Mouse (Mus musculus): Measurements from ENCODE around the gene Snrnp25. TPM values are rescaled to one million over a fixed set of nuclear protein-coding genes. Genes with fewer than 3 reads are reported as not detected.

Snrnp25 gene
- polyA plus RNA-seq, 1 experiment: 71.3 TPM

- TF ChIP-seq CTCF (IDR thresholded peaks at IDR 0.05; ENCODE audit: control insufficient read depth, insufficient read depth, low read length) (peak; percentile 97), POLR2A (IDR thresholded peaks at IDR 0.05; ENCODE audit: borderline replicate concordance, control insufficient read depth, low read depth, low read length) (no peak)
- peak overlapping the region; percentile 6; the same call in 1 of the 2 replicates for H3K27ac ChIP-seq (ENCODE audit: control insufficient read depth, insufficient read depth, low read depth, low read length, poor library complexity)
- 62% methylated on average over 5 of the region's 5 CpGs for WGBS
- no peak overlapping the region for H3K4me3 ChIP-seq (replicated peaks; ENCODE audit: control insufficient read depth, low read depth, low read length)
- H3K4me1 ChIP-seq (ENCODE audit: control insufficient read depth, insufficient read depth, low read length): peaks cover 3% of the 10 kb centered on the region
Measured at GRCm38 (mm10) chr11:32238093-32238860, 33.1 kb downstream of the Snrnp25 start.

- Histone ChIP-seq H3K27ac (ENCODE audit: control insufficient read depth, insufficient read depth, low read depth, low read length, poor library complexity) (peak overlapping the region; percentile 16; the same call in 1 of the 2 replicates), H3K4me3 (replicated peaks; ENCODE audit: control insufficient read depth, low read depth, low read length) (no peak overlapping the region), H3K4me1 (ENCODE audit: control insufficient read depth, insufficient read depth, low read length) (peaks cover 3% of the 10 kb centered on the region)
- TF ChIP-seq CTCF (IDR thresholded peaks at IDR 0.05; ENCODE audit: control insufficient read depth, insufficient read depth, low read length) (no peak), POLR2A (IDR thresholded peaks at IDR 0.05; ENCODE audit: borderline replicate concordance, control insufficient read depth, low read depth, low read length) (no peak)
Measured at GRCm38 (mm10) chr11:32241391-32241790, 36.2 kb downstream of the Snrnp25 start.

- no peak for TF ChIP-seq POLR2A (IDR thresholded peaks at IDR 0.05; ENCODE audit: borderline replicate concordance, control insufficient read depth, low read depth, low read length)
- TF ChIP-seq CTCF (IDR thresholded peaks at IDR 0.05; ENCODE audit: control insufficient read depth, insufficient read depth, low read length): no peak
- no peak overlapping the region for H3K4me3 ChIP-seq (replicated peaks; ENCODE audit: control insufficient read depth, low read depth, low read length)
- H3K4me1 ChIP-seq (ENCODE audit: control insufficient read depth, insufficient read depth, low read length): peaks cover 4% of the 10 kb centered on the region
Measured at GRCm38 (mm10) chr11:32242209-32242608, 37.0 kb downstream of the Snrnp25 start.

GRCm38 (mm10) chr11:32243205-32243955 lies 38.2 kb downstream of the Snrnp25 start:
- H3K27ac ChIP-seq (ENCODE audit: control insufficient read depth, insufficient read depth, low read depth, low read length, poor library complexity): peak overlapping the region; percentile 81
- peaks cover 5% of the 10 kb centered on the region for H3K4me1 ChIP-seq (ENCODE audit: control insufficient read depth, insufficient read depth, low read length)

More at GRCm38 (mm10) chr11:32242209-32242608, 37.0 kb downstream of the Snrnp25 start:
- WGBS: 90% methylated on average over 3 of the region's 3 CpGs
- H3K27ac ChIP-seq (ENCODE audit: control insufficient read depth, insufficient read depth, low read depth, low read length, poor library complexity): peak overlapping the region; percentile 44; the same call in 1 of the 2 replicates

GRCm38 (mm10) chr11:32244064-32244463 lies 38.8 kb downstream of the Snrnp25 start:
- Histone ChIP-seq H3K4me1 (ENCODE audit: control insufficient read depth, insufficient read depth, low read length) (peaks cover 6% of the 10 kb centered on the region), H3K27ac (ENCODE audit: control insufficient read depth, insufficient read depth, low read depth, low read length, poor library complexity) (peak overlapping the region; percentile 81), H3K4me3 (replicated peaks; ENCODE audit: control insufficient read depth, low read depth, low read length) (no peak overlapping the region)
- WGBS: 93% methylated on average over 3 of the region's 3 CpGs
- no peak for TF ChIP-seq CTCF (IDR thresholded peaks at IDR 0.05; ENCODE audit: control insufficient read depth, insufficient read depth, low read length)
- TF ChIP-seq POLR2A (IDR thresholded peaks at IDR 0.05; ENCODE audit: borderline replicate concordance, control insufficient read depth, low read depth, low read length): no peak

More at GRCm38 (mm10) chr11:32243205-32243955, 38.2 kb downstream of the Snrnp25 start:
- H3K4me3 ChIP-seq (replicated peaks; ENCODE audit: control insufficient read depth, low read depth, low read length): no peak overlapping the region
- WGBS: 85% methylated on average over 7 of the region's 7 CpGs
- TF ChIP-seq CTCF (IDR thresholded peaks at IDR 0.05; ENCODE audit: control insufficient read depth, insufficient read depth, low read length) (no peak), POLR2A (IDR thresholded peaks at IDR 0.05; ENCODE audit: borderline replicate concordance, control insufficient read depth, low read depth, low read length) (no peak)

- TF ChIP-seq CTCF (IDR thresholded peaks at IDR 0.05; ENCODE audit: control insufficient read depth, insufficient read depth, low read length): no peak
- TF ChIP-seq POLR2A (IDR thresholded peaks at IDR 0.05; ENCODE audit: borderline replicate concordance, control insufficient read depth, low read depth, low read length): no peak
- peak overlapping the region; percentile 81 for H3K27ac ChIP-seq (ENCODE audit: control insufficient read depth, insufficient read depth, low read depth, low read length, poor library complexity)
- peaks cover 6% of the 10 kb centered on the region for H3K4me1 ChIP-seq (ENCODE audit: control insufficient read depth, insufficient read depth, low read length)
- H3K4me3 ChIP-seq (replicated peaks; ENCODE audit: control insufficient read depth, low read depth, low read length): no peak overlapping the region
- whole genome bisulfite sequencing: 60% methylated on average over 1 of the region's 1 CpGs
Measured at GRCm38 (mm10) chr11:32244617-32245016, 39.4 kb downstream of the Snrnp25 start.

GRCm38 (mm10) chr11:32245614-32246013 lies 40.4 kb downstream of the Snrnp25 start:
- TF ChIP-seq CTCF (IDR thresholded peaks at IDR 0.05; ENCODE audit: control insufficient read depth, insufficient read depth, low read length) (no peak), POLR2A (IDR thresholded peaks at IDR 0.05; ENCODE audit: borderline replicate concordance, control insufficient read depth, low read depth, low read length) (no peak)
- Histone ChIP-seq H3K27ac (ENCODE audit: control insufficient read depth, insufficient read depth, low read depth, low read length, poor library complexity) (peak overlapping the region; percentile 81), H3K4me1 (ENCODE audit: control insufficient read depth, insufficient read depth, low read length) (peaks cover 8% of the 10 kb centered on the region), H3K4me3 (replicated peaks; ENCODE audit: control insufficient read depth, low read depth, low read length) (no peak overlapping the region)
- WGBS: 58% methylated on average over 6 of the region's 6 CpGs

- Histone ChIP-seq H3K4me3 (replicated peaks; ENCODE audit: control insufficient read depth, low read depth, low read length) (no peak overlapping the region), H3K4me1 (ENCODE audit: control insufficient read depth, insufficient read depth, low read length) (peaks cover 8% of the 10 kb centered on the region), H3K27ac (ENCODE audit: control insufficient read depth, insufficient read depth, low read depth, low read length, poor library complexity) (peak overlapping the region; percentile 81)
- TF ChIP-seq CTCF (IDR thresholded peaks at IDR 0.05; ENCODE audit: control insufficient read depth, insufficient read depth, low read length) (peak; percentile 48; the same call in 1 of the 2 replicates), POLR2A (IDR thresholded peaks at IDR 0.05; ENCODE audit: borderline replicate concordance, control insufficient read depth, low read depth, low read length) (no peak)
Measured at GRCm38 (mm10) chr11:32247068-32247467, 41.9 kb downstream of the Snrnp25 start.

Measured in bone marrow, adult 2 months (tissue).